Mouse (Mus musculus) cerebellum, postnatal 36 days (tissue): ENCODE results near the gene Nfasc.

ENCODE experiments used
- DNase-seq, 2 experiments: peaks; one replicate each; pipeline ENCODE4 v3.0.0; 2021 to 2022; ENCODE audit warnings: mixed read lengths in 2 of 2

The Nfasc gene

GRCm38 (mm10) chr1:132732307-132732706, 9.3 kb downstream of the Nfasc start:
- no peak for DNase-seq

- DNase-seq: peak; percentile 57
Observed at GRCm38 (mm10) chr1:132727548-132727947, 14.0 kb downstream of the Nfasc start.

GRCm38 (mm10) chr1:132722362-132722761, 19.2 kb downstream of the Nfasc start:
- DNase-seq: peak; percentile 38 to 52

GRCm38 (mm10) chr1:132721266-132721665, 20.3 kb downstream of the Nfasc start:
- no peak for DNase-seq

- no peak for DNase-seq
Observed at GRCm38 (mm10) chr1:132718225-132718624, 23.4 kb downstream of the Nfasc start.

- DNase-seq: no peak
Observed at GRCm38 (mm10) chr1:132715044-132715443, 26.6 kb downstream of the Nfasc start.

- peak in 1 of 2 experiments; percentile 44 for DNase-seq
Observed at GRCm38 (mm10) chr1:132709419-132709818, 32.2 kb downstream of the Nfasc start.

- no peak for DNase-seq
Observed at GRCm38 (mm10) chr1:132707301-132707700, 34.3 kb downstream of the Nfasc start.

- DNase-seq: no peak
Observed at GRCm38 (mm10) chr1:132703467-132703866, 38.1 kb downstream of the Nfasc start.

GRCm38 (mm10) chr1:132696926-132697325, 44.7 kb downstream of the Nfasc start:
- DNase-seq: no peak

- no peak for DNase-seq
Observed at GRCm38 (mm10) chr1:132696232-132696631, 45.4 kb downstream of the Nfasc start.

- DNase-seq: peak in 1 of 2 experiments; percentile 28
Observed at GRCm38 (mm10) chr1:132694007-132694406, 47.6 kb downstream of the Nfasc start.

- DNase-seq: no peak
Observed at GRCm38 (mm10) chr1:132689181-132689580, 52.4 kb downstream of the Nfasc start.

GRCm38 (mm10) chr1:132678935-132679334, 62.7 kb downstream of the Nfasc start:
- DNase-seq: no peak

- DNase-seq: peak; percentile 37 to 46
Observed at GRCm38 (mm10) chr1:132678076-132678475, 63.5 kb downstream of the Nfasc start.

- DNase-seq: no peak
Observed at GRCm38 (mm10) chr1:132672704-132673103, 68.9 kb downstream of the Nfasc start.

- DNase-seq: no peak
Observed at GRCm38 (mm10) chr1:132669200-132669599, 72.4 kb downstream of the Nfasc start.

GRCm38 (mm10) chr1:132660354-132660753, 81.2 kb downstream of the Nfasc start:
- DNase-seq: no peak

- no peak for DNase-seq
Observed at GRCm38 (mm10) chr1:132659604-132660003, 82.0 kb downstream of the Nfasc start.

- DNase-seq: peak; percentile 43 to 54
Observed at GRCm38 (mm10) chr1:132655611-132656010, 86.0 kb downstream of the Nfasc start.

GRCm38 (mm10) chr1:132654769-132655168, 86.8 kb downstream of the Nfasc start:
- DNase-seq: no peak

GRCm38 (mm10) chr1:132653841-132654457, 87.6 kb downstream of the Nfasc start:
- DNase-seq: no peak

GRCm38 (mm10) chr1:132653161-132653560, 88.4 kb downstream of the Nfasc start:
- DNase-seq: no peak

- no peak for DNase-seq
Observed at GRCm38 (mm10) chr1:132650680-132651079, 90.9 kb downstream of the Nfasc start.

GRCm38 (mm10) chr1:132647958-132648357, 93.6 kb downstream of the Nfasc start:
- DNase-seq: no peak
